Mouse (Mus musculus): ENCODE measurements around the gene Tgfbr1. TPM values are rescaled to one million over a fixed set of nuclear protein-coding genes. Genes with fewer than 3 reads are reported as not detected.
A peak's percentile ranks its signal among the peaks of the same experiment; 100 is the strongest.
"Not testable (repeated sequence)": the region's sequence is repeated elsewhere in the genome, so short reads cannot be mapped to it uniquely, and the experiment has no call there.

Tgfbr1 gene
- polyA plus RNA-seq, 1 experiment from 2014 or later, result 84.0 TPM

GRCm38 (mm10) chr4:47349759-47350158 is 3.3 kb upstream of the Tgfbr1 start:
- Histone ChIP-seq H3K27me3 (no peaks in the 10 kb centered on the region), H3K4me2 (no peak overlapping the region), H3K9ac (replicated peaks) (no peak overlapping the region), H3K36me3 (no peaks in the 10 kb centered on the region), H3K4me1 (replicated peaks) (peaks cover 16% of the 10 kb centered on the region), H3K9me3 (no peaks in the 10 kb centered on the region), H3K4me3 (replicated peaks) (no peak overlapping the region), H3K27ac (no peak overlapping the region)
- WGBS, result 47% methylated on average over 6 of the region's 6 CpGs
- ATAC-seq (ENCODE audit: insufficient number of reproducible peaks, insufficient read depth, low FRiP score, low TSS enrichment, low read depth), result no peak

- Histone ChIP-seq H3K4me3 (replicated peaks) (peak overlapping the region; percentile 94), H3K27ac (peak overlapping the region; percentile 88), H3K27me3 (no peaks in the 10 kb centered on the region), H3K9me3 (no peaks in the 10 kb centered on the region), H3K4me2 (peak overlapping the region; percentile 88), H3K9ac (replicated peaks) (peak overlapping the region; percentile 93; the same call in 1 of the 2 replicates), H3K36me3 (no peaks in the 10 kb centered on the region), H3K4me1 (replicated peaks) (peaks cover 26% of the 10 kb centered on the region)
- ATAC-seq (ENCODE audit: insufficient number of reproducible peaks, insufficient read depth, low FRiP score, low TSS enrichment, low read depth), result no peak
- WGBS, result 13% methylated on average over 9 of the region's 9 CpGs
These were observed 1.5 kb upstream of the Tgfbr1 start for GRCm38 (mm10) chr4:47351386-47352049.

- H3K9ac ChIP-seq (replicated peaks), result peak overlapping the region; percentile 93
- peak overlapping the region; percentile 88 for H3K4me2 ChIP-seq
- H3K27me3 ChIP-seq, result no peaks in the 10 kb centered on the region
- no peaks in the 10 kb centered on the region for H3K9me3 ChIP-seq
- peak overlapping the region; percentile 88 for H3K27ac ChIP-seq
- WGBS, result under 1% methylated on average over 32 of the region's 32 CpGs
- no peaks in the 10 kb centered on the region for H3K36me3 ChIP-seq
- H3K4me1 ChIP-seq (replicated peaks), result peaks cover 26% of the 10 kb centered on the region
- ATAC-seq (ENCODE audit: insufficient number of reproducible peaks, insufficient read depth, low FRiP score, low TSS enrichment, low read depth), result 0 out of 2 replicates have a peak, but pooled peaks have one; percentile 15
- H3K4me3 ChIP-seq (replicated peaks), result peak overlapping the region; percentile 94
These were observed 861 bp upstream of the Tgfbr1 start for GRCm38 (mm10) chr4:47352061-47352661.

- H3K9me3 ChIP-seq, result no peaks in the 10 kb centered on the region
- under 1% methylated on average over 59 of the region's 73 CpGs for WGBS
- peak; percentile 69 for ATAC-seq (ENCODE audit: insufficient number of reproducible peaks, insufficient read depth, low FRiP score, low TSS enrichment, low read depth)
These were observed 542 bp downstream of the Tgfbr1 start for GRCm38 (mm10) chr4:47353416-47354111.

GRCm38 (mm10) chr4:47354304-47354703 is 1.3 kb downstream of the Tgfbr1 start:
- H3K4me3 ChIP-seq (replicated peaks), result peak overlapping the region; percentile 94
- no peaks in the 10 kb centered on the region for H3K36me3 ChIP-seq
- peak overlapping the region; percentile 88 for H3K4me2 ChIP-seq
- no peak overlapping the region for H3K9ac ChIP-seq (replicated peaks)
- 47% methylated on average over 3 of the region's 3 CpGs for WGBS
- no peak for ATAC-seq (ENCODE audit: insufficient number of reproducible peaks, insufficient read depth, low FRiP score, low TSS enrichment, low read depth)
- no peak overlapping the region for H3K27ac ChIP-seq
- no peaks in the 10 kb centered on the region for H3K9me3 ChIP-seq
- H3K4me1 ChIP-seq (replicated peaks), result peaks cover 31% of the 10 kb centered on the region
- no peaks in the 10 kb centered on the region for H3K27me3 ChIP-seq

More at GRCm38 (mm10) chr4:47353416-47354111, 542 bp downstream of the Tgfbr1 start:
- peak overlapping the region; percentile 88 for H3K4me2 ChIP-seq
- peak overlapping the region; percentile 97 for H3K27ac ChIP-seq
- no peaks in the 10 kb centered on the region for H3K27me3 ChIP-seq
- H3K4me3 ChIP-seq (replicated peaks), result peak overlapping the region; percentile 94
- peak overlapping the region; percentile 93 for H3K9ac ChIP-seq (replicated peaks)
- peaks cover 31% of the 10 kb centered on the region for H3K4me1 ChIP-seq (replicated peaks)
- H3K36me3 ChIP-seq, result no peaks in the 10 kb centered on the region

- no peak overlapping the region for H3K4me3 ChIP-seq (replicated peaks)
- no peak overlapping the region for H3K27ac ChIP-seq
- 93% methylated on average over 2 of the region's 2 CpGs for WGBS
- no peaks in the 10 kb centered on the region for H3K9me3 ChIP-seq
- H3K4me2 ChIP-seq, result no peak overlapping the region
- no peaks in the 10 kb centered on the region for H3K27me3 ChIP-seq
- H3K9ac ChIP-seq (replicated peaks), result no peak overlapping the region
- no peaks in the 10 kb centered on the region for H3K36me3 ChIP-seq
- H3K4me1 ChIP-seq (replicated peaks), result 0 out of 2 replicates have a peak, but pooled peaks cover 13% of the 10 kb centered on the region
- no peak for ATAC-seq (ENCODE audit: insufficient number of reproducible peaks, insufficient read depth, low FRiP score, low TSS enrichment, low read depth)
These were observed 9.6 kb downstream of the Tgfbr1 start for GRCm38 (mm10) chr4:47362662-47363061.

GRCm38 (mm10) chr4:47363134-47363533 is 10.1 kb downstream of the Tgfbr1 start:
- no peaks in the 10 kb centered on the region for H3K9me3 ChIP-seq
- H3K4me1 ChIP-seq (replicated peaks), result 0 out of 2 replicates have a peak, but pooled peaks cover 8% of the 10 kb centered on the region
- no peak for ATAC-seq (ENCODE audit: insufficient number of reproducible peaks, insufficient read depth, low FRiP score, low TSS enrichment, low read depth)
- H3K9ac ChIP-seq (replicated peaks), result no peak overlapping the region
- H3K36me3 ChIP-seq, result no peaks in the 10 kb centered on the region
- no peak overlapping the region for H3K27ac ChIP-seq
- WGBS, result 38% methylated on average over 3 of the region's 3 CpGs
- H3K27me3 ChIP-seq, result no peaks in the 10 kb centered on the region
- H3K4me3 ChIP-seq (replicated peaks), result no peak overlapping the region
- no peak overlapping the region for H3K4me2 ChIP-seq

GRCm38 (mm10) chr4:47368717-47369116 is 15.7 kb downstream of the Tgfbr1 start:
- Histone ChIP-seq H3K27me3 (no peaks in the 10 kb centered on the region), H3K4me3 (replicated peaks) (no peak overlapping the region)

GRCm38 (mm10) chr4:47378716-47379115 is 25.7 kb downstream of the Tgfbr1 start:
- 50% methylated on average over 1 of the region's 1 CpGs for WGBS

More at GRCm38 (mm10) chr4:47368717-47369116, 15.7 kb downstream of the Tgfbr1 start:
- H3K9me3 ChIP-seq, result no peaks in the 10 kb centered on the region
- 77% methylated on average over 2 of the region's 2 CpGs for WGBS
- H3K36me3 ChIP-seq, result no peaks in the 10 kb centered on the region
- no peak overlapping the region for H3K4me2 ChIP-seq
- H3K9ac ChIP-seq (replicated peaks), result no peak overlapping the region
- no peaks in the 10 kb centered on the region for H3K4me1 ChIP-seq (replicated peaks)
- no peak overlapping the region for H3K27ac ChIP-seq
- ATAC-seq (ENCODE audit: insufficient number of reproducible peaks, insufficient read depth, low FRiP score, low TSS enrichment, low read depth), result no peak

GRCm38 (mm10) chr4:47382426-47382825 is 29.4 kb downstream of the Tgfbr1 start:
- Histone ChIP-seq H3K9ac (replicated peaks) (no peak overlapping the region), H3K36me3 (peaks cover 23% of the 10 kb centered on the region), H3K4me3 (replicated peaks) (no peak overlapping the region), H3K4me2 (no peak overlapping the region), H3K9me3 (peaks cover 3% of the 10 kb centered on the region; the same call in 1 of the 2 replicates), H3K27me3 (no peaks in the 10 kb centered on the region), H3K4me1 (replicated peaks) (no peaks in the 10 kb centered on the region; the same call in 1 of the 2 replicates), H3K27ac (no peak overlapping the region)
- no peak for ATAC-seq (ENCODE audit: insufficient number of reproducible peaks, insufficient read depth, low FRiP score, low TSS enrichment, low read depth)
- WGBS, result 85% methylated on average over 1 of the region's 1 CpGs

More at GRCm38 (mm10) chr4:47378716-47379115, 25.7 kb downstream of the Tgfbr1 start:
- no peaks in the 10 kb centered on the region for H3K9me3 ChIP-seq
- H3K27me3 ChIP-seq, result no peaks in the 10 kb centered on the region
- H3K4me3 ChIP-seq (replicated peaks), result no peak overlapping the region
- H3K36me3 ChIP-seq, result no peaks in the 10 kb centered on the region
- H3K9ac ChIP-seq (replicated peaks), result no peak overlapping the region
- H3K4me1 ChIP-seq (replicated peaks), result no peaks in the 10 kb centered on the region; the same call in 1 of the 2 replicates
- no peak overlapping the region for H3K4me2 ChIP-seq
- ATAC-seq (ENCODE audit: insufficient number of reproducible peaks, insufficient read depth, low FRiP score, low TSS enrichment, low read depth), result no peak
- H3K27ac ChIP-seq, result no peak overlapping the region

- not testable (repeated sequence) for H3K9ac ChIP-seq (replicated peaks); H3K4me3 ChIP-seq (replicated peaks); H3K4me1 ChIP-seq (replicated peaks); H3K9me3 ChIP-seq; H3K27me3 ChIP-seq; H3K4me2 ChIP-seq; H3K27ac ChIP-seq; ATAC-seq (ENCODE audit: insufficient number of reproducible peaks, insufficient read depth, low FRiP score, low TSS enrichment, low read depth)
- H3K36me3 ChIP-seq, result peaks cover 29% of the 10 kb centered on the region
- WGBS, result 95% methylated on average over 2 of the region's 2 CpGs
These were observed 38.9 kb downstream of the Tgfbr1 start for GRCm38 (mm10) chr4:47391926-47392325.

Data from limb, embryonic 12.5 days (tissue).